Mouse (Mus musculus) heart, embryonic 16.5 days (tissue): ENCODE results near the gene Ndufa12. TPM values are rescaled to one million over a fixed set of nuclear protein-coding genes. Genes with fewer than 3 reads are reported as not detected.

Source experiments
- ATAC-seq: fragments of 200-750 bp; cut with Nextera tagmentation; replicated peaks from 2 replicates; pipeline ENCODE4 v1.8.0; 2017; ENCODE audit warnings: moderate number of reproducible peaks; ENCODE audit not compliant: insufficient read depth, low FRiP score; ENCODE audit errors: extremely low read depth
- H3K27ac ChIP-seq: fragments of 300-500 bp; sonication (generic); 2 replicates; pipeline ENCODE4 v1.5.1; 2014; ENCODE audit warnings: mild to moderate bottlenecking, low read length, control low read depth, moderate library complexity
- H3K27me3 ChIP-seq: fragments of 300-500 bp; sonication (generic); 2 replicates; pipeline ENCODE4 v1.6.1; 2014; ENCODE audit warnings: low read length, mixed read lengths; ENCODE audit not compliant: control insufficient read depth, insufficient read depth
- H3K36me3 ChIP-seq: fragments of 300-500 bp; sonication (generic); 2 replicates; pipeline ENCODE4 v1.6.1; 2014; ENCODE audit not compliant: control insufficient read depth, insufficient read depth
- H3K4me1 ChIP-seq: fragments of 300-500 bp; sonication (generic); 2 replicates; pipeline ENCODE4 v1.6.1; 2014; ENCODE audit warnings: low read length, mixed read lengths; ENCODE audit not compliant: control insufficient read depth, insufficient read depth
- H3K4me2 ChIP-seq: fragments of 300-500 bp; sonication (generic); 2 replicates; pipeline ENCODE4 v1.6.1; 2014; ENCODE audit warnings: low read depth, mild to moderate bottlenecking, control low read depth, low read length
- H3K4me3 ChIP-seq: fragments of 300-500 bp; sonication (generic); 2 replicates; pipeline ENCODE4 v1.5.1; 2014; ENCODE audit warnings: mild to moderate bottlenecking, control low read depth, low read length
- H3K9ac ChIP-seq: fragments of 300-500 bp; sonication (generic); 2 replicates; pipeline ENCODE4 v1.6.1; 2014; ENCODE audit warnings: low read length, control low read depth
- H3K9me3 ChIP-seq: fragments of 300-500 bp; sonication (generic); replicated peaks from 2 replicates; pipeline ENCODE4 v1.6.1; 2016; ENCODE audit warnings: low read length; ENCODE audit not compliant: control insufficient read depth
- WGBS: fragments of 180-500 bp; shearing (Covaris S2); extraction: QIAGEN DNeasy Blood & Tissue Kit; methylation state at CpG from one replicate; pipeline ENCODE4 v1.1.7; 2014; 5-methylcytosine and 5-hydroxymethylcytosine counted together
- polyA plus RNA-seq: library from polyadenylated mRNA; unstranded; fragments of >200 nt; fragmentation: Nextera tagmentation; extraction: Ambion mirVana; gene quantifications from 2 replicates; pipeline ENCODE4 v1.2.1, GENCODE M21; 2015

Ndufa12 gene
- polyA plus RNA-seq, 1 experiment from 2014 or later = 824 TPM

- H3K27ac ChIP-seq = peak overlapping the region; percentile 68
- no peaks in the 10 kb centered on the region for H3K9me3 ChIP-seq
Observed at GRCm38 (mm10) chr10:94249575-94250456, 51.3 kb downstream of the Ndufa12 start.

GRCm38 (mm10) chr10:94253260-94253807 is 54.8 kb downstream of the Ndufa12 start:
- Histone ChIP-seq H3K27me3 (no peaks in the 10 kb centered on the region), H3K4me3 (no peak overlapping the region), H3K36me3 (no peaks in the 10 kb centered on the region), H3K9ac (no peak overlapping the region), H3K4me1 (peaks cover 13% of the 10 kb centered on the region), H3K4me2 (no peak overlapping the region), H3K27ac (no peak overlapping the region), H3K9me3 (no peaks in the 10 kb centered on the region)
- no peak for ATAC-seq
- WGBS = 49% methylated on average over 17 of the region's 17 CpGs

More at GRCm38 (mm10) chr10:94249575-94250456, 51.3 kb downstream of the Ndufa12 start:
- H3K36me3 ChIP-seq = no peaks in the 10 kb centered on the region
- H3K4me2 ChIP-seq = peak overlapping the region; percentile 58
- H3K9ac ChIP-seq = no peak overlapping the region
- peak overlapping the region; percentile 15; the same call in 1 of the 2 replicates for H3K4me3 ChIP-seq
- peak; percentile 89 for ATAC-seq
- 27% methylated on average over 22 of the region's 22 CpGs for WGBS
- H3K27me3 ChIP-seq = no peaks in the 10 kb centered on the region
- peaks cover 13% of the 10 kb centered on the region for H3K4me1 ChIP-seq

GRCm38 (mm10) chr10:94254766-94255165 is 56.2 kb downstream of the Ndufa12 start:
- Histone ChIP-seq H3K36me3 (no peaks in the 10 kb centered on the region), H3K4me1 (peaks cover 6% of the 10 kb centered on the region), H3K9ac (no peak overlapping the region), H3K9me3 (no peaks in the 10 kb centered on the region), H3K4me2 (no peak overlapping the region), H3K27me3 (no peaks in the 10 kb centered on the region), H3K27ac (no peak overlapping the region), H3K4me3 (no peak overlapping the region)
- 72% methylated on average over 3 of the region's 3 CpGs for WGBS
- ATAC-seq = no peak

GRCm38 (mm10) chr10:94255744-94256143 is 57.2 kb downstream of the Ndufa12 start:
- no peak overlapping the region for H3K4me2 ChIP-seq
- H3K27me3 ChIP-seq = no peaks in the 10 kb centered on the region
- H3K4me1 ChIP-seq = no peaks in the 10 kb centered on the region
- no peak overlapping the region for H3K9ac ChIP-seq
- H3K36me3 ChIP-seq = no peaks in the 10 kb centered on the region
- no peak for ATAC-seq
- no peaks in the 10 kb centered on the region for H3K9me3 ChIP-seq
- WGBS = 66% methylated on average over 6 of the region's 6 CpGs
- no peak overlapping the region for H3K4me3 ChIP-seq
- no peak overlapping the region for H3K27ac ChIP-seq

- Histone ChIP-seq H3K27ac (no peak overlapping the region), H3K27me3 (no peaks in the 10 kb centered on the region), H3K9ac (no peak overlapping the region), H3K4me3 (no peak overlapping the region), H3K36me3 (no peaks in the 10 kb centered on the region), H3K4me2 (no peak overlapping the region), H3K9me3 (no peaks in the 10 kb centered on the region), H3K4me1 (no peaks in the 10 kb centered on the region)
- ATAC-seq = no peak
- 87% methylated on average over 4 of the region's 4 CpGs for WGBS
Observed at GRCm38 (mm10) chr10:94256518-94256917, 58.0 kb downstream of the Ndufa12 start.

GRCm38 (mm10) chr10:94260544-94260943 is 62.0 kb downstream of the Ndufa12 start:
- H3K9me3 ChIP-seq = no peaks in the 10 kb centered on the region
- H3K9ac ChIP-seq = no peak overlapping the region
- no peaks in the 10 kb centered on the region for H3K27me3 ChIP-seq
- H3K4me1 ChIP-seq = no peaks in the 10 kb centered on the region
- H3K36me3 ChIP-seq = no peaks in the 10 kb centered on the region
- WGBS = 79% methylated on average over 1 of the region's 1 CpGs
- no peak overlapping the region for H3K27ac ChIP-seq
- H3K4me3 ChIP-seq = no peak overlapping the region
- ATAC-seq = no peak
- no peak overlapping the region for H3K4me2 ChIP-seq

- WGBS = 85% methylated on average over 13 of the region's 13 CpGs
- H3K27ac ChIP-seq = no peak overlapping the region
- H3K36me3 ChIP-seq = no peaks in the 10 kb centered on the region
- no peaks in the 10 kb centered on the region for H3K4me1 ChIP-seq
- H3K4me2 ChIP-seq = no peak overlapping the region
- H3K4me3 ChIP-seq = no peak overlapping the region
- H3K27me3 ChIP-seq = no peaks in the 10 kb centered on the region
- H3K9ac ChIP-seq = no peak overlapping the region
- ATAC-seq = no peak
- H3K9me3 ChIP-seq = no peaks in the 10 kb centered on the region
Observed at GRCm38 (mm10) chr10:94262646-94263045, 64.1 kb downstream of the Ndufa12 start.

GRCm38 (mm10) chr10:94263211-94263610 is 64.7 kb downstream of the Ndufa12 start:
- no peak for ATAC-seq
- H3K4me1 ChIP-seq = no peaks in the 10 kb centered on the region
- H3K4me3 ChIP-seq = no peak overlapping the region
- H3K27me3 ChIP-seq = no peaks in the 10 kb centered on the region
- H3K9ac ChIP-seq = no peak overlapping the region
- no peak overlapping the region for H3K27ac ChIP-seq
- no peaks in the 10 kb centered on the region for H3K9me3 ChIP-seq
- no peak overlapping the region for H3K4me2 ChIP-seq
- 87% methylated on average over 3 of the region's 3 CpGs for WGBS
- no peaks in the 10 kb centered on the region for H3K36me3 ChIP-seq
